Mouse (Mus musculus): Measurements from ENCODE around the gene H2-Q2.
"Not testable (repeated sequence)": the region's sequence is repeated elsewhere in the genome, so short reads cannot be mapped to it uniquely, and the experiment has no call there.

The H2-Q2 gene

DNA sequence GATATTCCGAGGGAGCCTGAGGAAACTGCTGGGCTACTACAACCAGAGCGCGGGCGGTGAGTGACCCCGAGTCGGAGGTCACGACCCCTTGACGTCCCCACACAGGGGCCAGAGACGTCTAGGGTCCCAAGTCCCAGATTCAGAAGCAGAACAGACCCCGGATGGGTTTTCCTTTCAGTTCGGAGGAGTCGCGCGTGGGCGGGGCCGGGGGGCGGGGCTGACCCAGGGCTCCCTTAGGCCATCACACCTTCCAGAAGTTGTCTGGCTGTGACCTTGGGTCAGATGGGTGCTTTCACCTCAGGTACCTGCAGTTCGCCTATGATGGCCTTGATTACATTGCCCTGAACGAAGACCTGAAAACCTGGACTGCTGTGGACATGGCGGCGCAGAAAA, 17.4 kb downstream of the H2-Q2 start:
- DNase-seq (ENCODE audit: low read depth, low spot score), result peak; percentile 67

DNA sequence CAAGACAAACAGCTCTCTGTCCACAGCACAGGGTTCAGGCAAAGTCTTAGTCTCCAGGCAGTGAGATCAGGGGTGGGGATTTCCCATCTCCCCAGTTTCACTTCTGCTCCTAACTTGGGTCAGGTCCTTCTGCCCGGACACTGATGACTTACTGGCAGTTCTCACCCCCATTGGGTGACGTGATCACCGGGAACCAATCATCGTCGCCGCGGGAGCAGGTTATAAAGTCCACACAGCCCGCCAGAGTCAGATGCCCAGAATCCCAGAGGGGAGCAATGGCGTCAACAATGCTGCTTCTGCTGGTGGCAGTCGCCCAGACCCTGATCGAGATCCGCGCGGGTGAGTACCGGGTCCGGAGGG, 37.3 kb downstream of the H2-Q2 start, which contains the start of gene H2-Q4:
H2-Q4 (plus strand) TSS at position 249 of the 360 bp plus-strand sequence.
- peak; percentile 97 for DNase-seq (ENCODE audit: low read depth, low spot score)

DNA sequence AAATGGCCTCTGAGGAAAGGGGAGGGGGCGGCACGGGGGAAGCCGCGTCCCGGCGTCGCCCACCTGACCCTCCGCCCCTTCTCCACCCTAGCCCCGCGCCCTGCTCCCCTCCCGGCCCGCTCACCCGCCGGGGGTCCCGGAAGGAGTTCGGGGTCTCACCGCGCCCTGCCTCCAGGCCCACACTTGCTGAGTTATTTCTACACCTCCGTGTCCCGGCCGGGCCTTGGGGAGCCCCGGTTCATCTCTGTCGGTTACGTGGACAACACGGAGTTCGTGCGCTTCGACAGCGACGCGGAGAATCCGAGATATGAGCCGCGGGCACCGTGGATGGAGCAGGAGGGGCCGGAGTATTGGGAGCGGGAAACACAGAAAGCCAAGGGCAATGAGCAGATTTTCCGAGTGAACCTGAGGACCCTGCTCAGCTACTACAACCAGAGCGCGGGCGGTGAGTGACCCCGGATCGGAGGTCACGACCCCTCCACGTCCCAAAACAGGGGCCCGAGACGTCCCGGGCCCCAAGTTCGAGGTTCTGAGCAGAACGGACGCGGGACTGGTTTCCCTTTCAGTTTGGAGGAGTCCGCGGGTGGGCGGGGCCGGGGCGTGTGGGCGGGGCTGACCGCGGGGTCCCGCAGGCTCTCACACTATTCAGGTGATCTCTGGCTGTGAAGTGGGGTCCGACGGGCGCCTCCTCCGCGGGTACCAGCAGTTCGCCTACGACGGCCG, 37.8 kb downstream of the H2-Q2 start:
- DNase-seq (ENCODE audit: low read depth, low spot score), result peak; percentile 81

DNA sequence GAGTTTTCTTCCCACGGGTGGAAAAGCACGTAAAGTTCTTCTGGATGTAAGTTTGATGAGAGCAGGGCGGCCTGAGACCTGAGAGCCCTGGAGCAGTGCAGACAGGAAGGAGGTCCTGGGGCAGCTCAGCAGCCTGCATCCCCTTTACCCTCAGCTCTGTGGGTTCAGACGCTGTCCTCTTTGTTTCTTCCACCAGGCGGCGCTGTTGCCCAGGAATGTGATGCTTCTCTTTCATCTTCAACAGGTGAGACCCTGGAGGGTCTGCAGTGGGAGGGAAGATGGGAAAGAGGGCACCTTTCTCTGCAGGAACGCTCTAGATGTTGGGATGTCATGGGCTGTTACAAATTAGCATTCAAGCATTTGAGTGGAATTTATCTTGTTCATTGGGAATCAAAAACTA, 47.8 kb downstream of the H2-Q2 start:
- DNase-seq (ENCODE audit: low read depth, low spot score), result peak; percentile 82

DNA sequence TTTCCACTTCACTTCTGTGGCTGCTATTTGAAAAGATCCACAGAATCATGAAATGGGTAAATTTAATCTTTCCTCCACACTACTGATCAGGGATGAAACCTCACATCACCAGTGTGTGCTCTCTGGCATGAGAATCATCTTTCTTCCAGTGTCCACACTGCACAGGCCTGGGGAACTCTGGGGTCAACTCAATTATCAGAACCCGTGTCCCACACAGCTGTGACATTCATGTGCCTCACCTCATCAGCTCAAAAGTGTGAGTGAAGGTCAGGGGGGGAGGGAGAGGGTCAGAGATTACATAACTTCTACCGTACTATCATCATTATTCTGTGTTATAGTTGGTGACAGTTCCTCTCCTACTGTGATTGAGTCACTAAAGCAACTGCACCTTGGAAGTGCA, 50.6 kb downstream of the H2-Q2 start:
- not testable (repeated sequence) for DNase-seq (ENCODE audit: low read depth, low spot score)

DNA sequence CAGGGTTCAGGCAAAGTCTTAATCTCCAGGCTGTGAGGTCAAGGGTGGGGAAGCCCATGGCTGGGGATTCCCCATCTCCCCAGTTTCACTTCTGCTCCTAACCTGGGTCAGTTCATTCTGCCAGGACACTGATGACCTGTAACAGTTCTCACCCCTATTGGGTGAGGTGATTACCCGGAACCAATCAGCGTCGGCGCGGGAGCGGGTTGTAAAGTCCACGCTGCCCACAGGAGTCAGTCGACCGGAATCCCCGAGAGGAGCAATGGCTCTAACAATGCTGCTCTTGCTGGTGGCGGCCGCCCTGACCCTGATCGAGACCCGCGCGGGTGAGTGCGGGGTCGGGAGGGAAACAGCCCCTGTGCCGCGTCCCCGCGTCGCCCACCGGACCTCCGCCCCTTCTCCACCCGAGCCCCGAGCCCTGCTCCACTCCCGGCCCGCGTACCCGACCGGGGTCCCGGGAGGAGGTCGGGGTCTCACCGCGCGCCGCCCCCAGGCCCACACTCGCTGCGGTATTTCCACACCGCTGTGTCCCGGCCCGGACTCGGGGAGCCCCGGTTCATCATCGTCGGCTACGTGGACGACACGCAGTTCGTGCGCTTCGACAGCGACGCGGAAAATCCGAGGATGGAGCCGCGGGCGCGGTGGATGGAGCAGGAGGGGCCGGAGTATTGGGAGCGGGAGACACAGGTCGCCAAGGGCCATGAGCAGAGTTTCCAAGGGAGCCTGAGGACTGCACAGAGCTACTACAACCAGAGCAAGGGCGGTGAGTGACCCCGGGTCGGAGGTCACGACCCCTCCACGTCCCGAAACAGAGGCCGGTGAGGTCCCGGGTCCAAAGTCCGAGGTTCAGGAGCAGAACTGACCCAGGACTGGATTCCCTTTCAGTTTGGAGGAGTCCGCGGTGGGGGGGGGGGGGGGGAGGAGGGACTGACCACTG, 52.1 kb downstream of the H2-Q2 start:
- peak; percentile 44 for DNase-seq (ENCODE audit: low read depth, low spot score)

Data from CD4-positive, CD25-positive, alpha-beta regulatory T cell, adult 2 months (primary cell).